Mouse (Mus musculus) liver, postnatal 0 days (tissue): Measurements from ENCODE around the gene Hist1h1e.

Experiments
- CTCF ChIP-seq: sonication (generic); IDR thresholded peaks from 2 replicates; pipeline ENCODE4 v1.5.1; 2016; ENCODE audit warnings: antibody characterized with exemption, low read depth
- EP300 ChIP-seq: IDR thresholded peaks from 2 replicates; pipeline ENCODE4 v1.6.1; 2016; ENCODE audit warnings: antibody characterized with exemption, low read depth, mild to moderate bottlenecking

- no peak for TF ChIP-seq CTCF
- TF ChIP-seq EP300: no peak
These were observed 44.5 kb downstream of the Hist1h1e start for GRCm38 (mm10) chr13:23577835-23578234.
